Mouse (Mus musculus) megakaryocyte-erythroid progenitor cell, adult 5 weeks (primary cell): Measurements from ENCODE around the gene Tmem221. TPM values are rescaled to one million over a fixed set of nuclear protein-coding genes. Genes with fewer than 3 reads are reported as not detected.

ENCODE experiments used
- polyA plus RNA-seq: library from polyadenylated mRNA; stranded (reverse); fragments of >175 nt; gene quantifications from 2 replicates; pipeline ENCODE4 v1.2.3, GENCODE M21; 2012

Tmem221 gene
- polyA plus RNA-seq, result 0.32 and 0.37 TPM in 2 replicates

DNA sequence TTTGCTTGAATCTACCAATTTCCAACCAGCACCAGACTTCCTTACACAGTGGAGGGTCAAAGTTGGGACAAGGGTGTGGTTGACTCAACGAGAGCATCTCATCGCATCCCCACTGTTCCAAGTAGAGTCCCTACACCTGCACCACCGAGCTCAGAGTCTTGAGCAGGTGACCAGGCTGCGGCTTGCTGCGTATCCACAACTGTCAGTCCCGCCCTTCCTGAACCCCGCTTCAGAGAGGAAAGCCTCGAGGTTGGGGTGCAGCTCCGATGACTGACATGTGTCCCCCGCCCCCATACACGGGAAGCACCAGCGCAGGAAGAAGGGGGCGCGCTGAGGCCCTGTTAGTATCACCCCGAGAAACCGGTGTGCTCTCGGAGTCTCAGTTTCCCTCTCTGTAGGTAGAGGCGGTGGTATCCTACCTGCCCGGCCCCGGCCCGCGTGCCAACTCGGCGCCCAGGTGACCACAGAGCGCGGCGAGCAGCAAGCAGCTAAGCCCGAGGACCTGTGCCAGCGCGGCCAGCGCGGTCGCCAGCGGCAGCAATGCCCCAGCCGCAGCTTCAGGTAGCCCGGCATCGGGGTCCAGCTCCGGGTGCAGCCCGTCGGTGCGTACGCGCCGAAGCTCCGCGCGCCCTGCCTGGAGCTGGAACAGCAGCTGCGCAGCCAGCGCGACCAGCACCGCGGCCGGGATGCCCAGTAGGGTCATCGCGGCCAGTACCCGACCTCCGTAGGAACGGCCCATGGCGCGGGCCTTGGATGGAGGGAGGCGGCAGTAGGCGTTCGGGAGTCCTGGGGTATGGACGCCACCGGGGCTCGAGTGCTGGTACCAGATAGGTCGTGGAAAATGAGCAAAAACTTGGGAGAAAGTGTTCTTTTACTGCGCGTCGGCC is at the start of gene Tmem221:
Gene Tmem221 (minus strand): TSS at position 801 of the 887 bp plus-strand sequence.

DNA sequence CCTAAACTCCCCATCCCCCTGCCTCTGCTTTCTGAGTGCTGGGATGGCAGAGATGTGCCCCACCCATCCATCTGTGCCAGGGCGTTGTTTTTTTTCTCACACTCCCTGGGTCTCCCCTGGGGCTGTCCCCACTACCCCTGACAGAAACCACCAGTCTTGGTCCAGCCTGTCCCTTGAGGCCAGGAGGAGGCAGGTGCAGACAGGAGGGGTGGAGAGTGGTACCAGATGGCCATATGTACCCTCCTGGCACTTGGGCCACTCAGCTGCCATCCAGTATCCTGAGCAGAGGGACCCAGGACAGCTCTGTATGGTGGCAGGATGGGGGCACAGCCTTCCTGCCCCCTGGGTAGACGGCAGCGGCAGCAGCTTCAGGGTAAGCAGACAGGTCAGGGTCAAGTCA is 38.8 kb upstream of the Tmem221 start, which contains the start of gene Fam129c:
Gene Fam129c (plus strand): TSS at position 198 of the 400 bp plus-strand sequence.

DNA sequence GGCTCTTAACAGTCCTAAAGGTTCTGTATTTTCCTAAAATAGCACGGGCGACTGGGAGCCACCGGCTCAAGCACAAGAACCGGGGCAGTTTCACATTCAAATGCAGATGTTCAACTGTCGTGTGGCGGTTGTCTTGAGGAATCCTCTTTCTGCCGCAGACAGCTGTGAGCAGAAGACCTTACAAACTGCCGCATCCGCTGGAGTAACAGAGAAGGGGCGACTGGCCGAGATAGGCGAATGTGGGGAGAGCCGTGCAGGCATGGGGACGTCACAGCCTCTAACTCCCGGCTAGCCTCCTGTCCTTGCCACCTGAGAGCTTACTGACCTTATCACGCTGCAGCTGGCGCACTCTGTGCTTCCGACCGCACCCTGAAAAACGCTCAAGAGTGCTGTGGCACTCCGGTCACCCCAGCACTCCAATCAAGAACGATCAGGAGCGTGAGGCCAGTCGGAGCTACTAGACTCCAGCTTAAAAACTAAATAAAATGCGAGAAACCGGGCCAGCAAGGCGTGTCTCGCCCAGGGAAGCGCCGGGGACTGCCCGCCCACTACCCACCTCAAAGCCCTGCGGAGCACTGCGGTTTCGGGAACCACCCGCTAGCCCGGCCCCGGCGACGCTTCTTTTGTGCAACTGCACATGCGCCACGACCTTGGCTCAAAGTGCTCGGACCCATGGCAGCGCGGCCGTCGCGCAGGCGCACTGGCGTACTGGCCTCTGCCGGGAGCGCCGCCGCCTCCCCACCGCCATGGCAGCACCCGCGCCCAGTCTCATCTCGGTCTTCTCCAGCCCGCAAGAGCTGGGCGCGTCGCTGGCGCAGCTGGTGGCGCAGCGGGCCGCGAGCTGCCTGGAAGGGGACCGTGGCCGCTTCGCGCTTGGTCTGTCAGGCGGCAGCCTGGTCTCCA is 33.1 kb upstream of the Tmem221 start, which contains the start of gene Pgls:
Gene Pgls (plus strand): TSS at position 706 of the 903 bp plus-strand sequence.

DNA sequence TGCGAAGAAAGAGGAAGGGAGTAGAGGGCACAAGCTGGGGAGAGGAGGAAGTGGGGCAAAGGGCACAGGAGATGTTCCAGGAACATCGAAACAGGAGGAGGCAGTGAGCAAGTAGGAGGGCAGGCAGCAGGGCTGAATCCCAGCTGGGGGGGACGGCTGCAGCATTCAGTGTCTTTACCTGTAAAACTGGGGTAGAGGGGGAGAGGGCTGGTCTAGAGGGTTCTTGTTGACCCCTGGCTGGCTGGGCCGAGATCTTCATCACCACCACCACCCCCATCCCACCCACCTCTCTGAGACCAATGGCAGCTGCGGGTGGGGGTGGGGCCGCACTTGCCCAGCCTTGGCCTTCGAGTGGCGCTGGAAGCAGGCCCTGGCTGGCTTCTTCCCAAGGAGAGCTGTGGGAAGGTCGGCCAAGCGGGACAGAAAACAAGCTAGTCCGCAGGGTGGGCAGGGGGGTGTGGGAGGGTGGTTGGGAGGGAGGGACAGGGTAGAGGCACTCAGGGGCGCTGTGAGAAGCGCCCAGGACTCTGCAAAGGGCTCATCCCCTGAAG is 9.8 kb upstream of the Tmem221 start, which contains the start of gene Slc27a1:
Gene Slc27a1 (plus strand): TSS at position 496 of the 551 bp plus-strand sequence.

DNA sequence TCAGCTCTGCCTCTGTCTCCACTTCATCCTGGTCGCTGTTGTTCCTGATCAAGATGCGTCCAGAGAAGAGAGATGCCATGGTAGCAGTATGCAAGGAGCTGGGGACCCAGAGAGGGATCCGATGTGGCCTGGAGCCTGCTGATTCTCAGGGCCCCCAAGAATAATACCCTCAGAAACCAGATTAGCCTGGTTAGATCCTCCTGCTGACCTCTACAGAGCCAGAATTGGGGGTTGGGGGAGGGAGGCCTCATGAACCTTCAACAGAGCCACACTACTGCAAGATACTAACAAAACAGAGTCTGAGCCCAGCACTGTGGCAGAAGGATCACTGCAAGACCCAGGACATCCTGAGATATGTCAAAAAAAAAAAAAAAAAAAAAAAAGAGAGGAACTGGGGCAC is 7.8 kb upstream of the Tmem221 start, which contains the start of gene Nxnl1:
Gene Nxnl1 (minus strand): TSS at position 101 of the 400 bp plus-strand sequence.

DNA sequence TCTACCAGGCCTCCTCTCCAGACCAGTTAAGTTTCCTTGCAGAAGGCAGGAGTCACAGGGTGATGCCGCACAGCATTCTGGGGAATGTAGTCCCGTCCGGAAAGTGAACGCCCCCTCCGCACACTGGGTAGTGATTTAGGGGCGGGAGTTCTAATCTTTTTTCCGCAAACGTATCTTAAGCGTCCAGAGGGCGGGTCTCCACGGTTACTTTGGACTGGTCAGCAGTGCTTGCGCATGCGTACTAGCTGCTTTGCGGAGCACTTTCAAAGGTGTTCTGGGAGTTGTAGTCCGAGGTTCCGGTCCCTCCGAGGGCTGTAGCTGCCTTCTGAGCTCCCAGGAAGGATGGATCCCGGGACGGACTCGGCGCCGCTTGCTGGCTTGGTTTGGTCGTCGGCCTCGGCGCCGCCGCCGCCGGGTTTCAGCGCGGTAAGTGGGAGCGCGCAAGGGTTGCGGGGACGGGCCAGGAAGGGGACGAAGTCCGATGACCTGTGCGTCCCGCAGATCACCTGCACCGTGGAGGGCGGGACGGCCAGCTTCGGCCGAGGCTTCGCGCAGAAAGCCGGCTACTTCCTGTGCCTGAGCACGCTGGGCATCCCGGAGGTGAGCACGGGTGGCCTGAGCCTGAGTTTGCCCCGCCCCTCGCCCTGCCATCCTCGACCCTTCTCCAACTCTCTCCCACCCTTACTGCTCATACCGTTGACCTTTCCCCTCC is 15.9 kb downstream of the Tmem221 start, which contains the start of gene Mvb12a:
Gene Mvb12a (plus strand): TSS at position 291 of the 712 bp plus-strand sequence.

DNA sequence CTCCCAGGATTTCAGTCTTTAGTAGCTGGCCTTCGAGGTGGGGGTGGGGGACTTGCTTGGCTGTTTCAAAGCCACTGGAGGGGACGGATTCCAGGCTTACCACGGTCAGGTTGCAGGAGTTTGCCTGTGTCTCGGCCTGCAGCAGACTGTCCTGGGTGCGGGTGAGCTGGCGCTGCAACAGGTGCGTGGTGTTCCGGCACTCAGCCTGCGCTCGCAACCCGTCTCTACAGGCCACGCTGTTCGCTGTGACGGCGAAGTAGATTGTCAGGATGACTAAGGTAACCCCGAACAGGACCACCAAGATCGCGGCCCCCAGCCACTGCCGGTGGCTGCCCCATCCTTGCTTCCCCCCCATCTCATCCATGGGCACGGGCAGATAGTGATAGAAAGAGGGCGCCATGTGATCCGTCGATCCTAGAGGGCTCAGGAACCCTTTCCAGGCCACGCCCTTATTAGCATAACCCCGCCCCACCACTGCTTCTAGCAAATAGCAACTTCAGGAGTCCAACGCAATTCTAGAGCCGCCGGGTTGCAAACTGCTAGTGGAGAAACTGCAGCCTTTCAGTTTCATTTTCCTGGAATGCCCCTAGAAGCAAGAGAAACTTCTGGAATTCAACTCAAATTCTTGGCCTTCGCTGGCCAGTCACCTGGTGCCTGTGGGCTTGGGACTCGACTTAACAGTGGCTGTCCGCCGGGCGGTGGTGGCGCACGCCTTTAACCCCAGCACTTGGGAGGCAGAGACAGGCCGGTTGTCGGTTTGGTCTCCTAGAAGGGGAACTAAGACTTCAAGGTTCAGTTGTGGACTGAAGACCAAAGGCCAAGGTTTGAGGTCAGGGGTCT is 21.4 kb downstream of the Tmem221 start, which contains the start of gene Bst2:
Gene Bst2 (minus strand): TSS at position 429 of the 840 bp plus-strand sequence.

DNA sequence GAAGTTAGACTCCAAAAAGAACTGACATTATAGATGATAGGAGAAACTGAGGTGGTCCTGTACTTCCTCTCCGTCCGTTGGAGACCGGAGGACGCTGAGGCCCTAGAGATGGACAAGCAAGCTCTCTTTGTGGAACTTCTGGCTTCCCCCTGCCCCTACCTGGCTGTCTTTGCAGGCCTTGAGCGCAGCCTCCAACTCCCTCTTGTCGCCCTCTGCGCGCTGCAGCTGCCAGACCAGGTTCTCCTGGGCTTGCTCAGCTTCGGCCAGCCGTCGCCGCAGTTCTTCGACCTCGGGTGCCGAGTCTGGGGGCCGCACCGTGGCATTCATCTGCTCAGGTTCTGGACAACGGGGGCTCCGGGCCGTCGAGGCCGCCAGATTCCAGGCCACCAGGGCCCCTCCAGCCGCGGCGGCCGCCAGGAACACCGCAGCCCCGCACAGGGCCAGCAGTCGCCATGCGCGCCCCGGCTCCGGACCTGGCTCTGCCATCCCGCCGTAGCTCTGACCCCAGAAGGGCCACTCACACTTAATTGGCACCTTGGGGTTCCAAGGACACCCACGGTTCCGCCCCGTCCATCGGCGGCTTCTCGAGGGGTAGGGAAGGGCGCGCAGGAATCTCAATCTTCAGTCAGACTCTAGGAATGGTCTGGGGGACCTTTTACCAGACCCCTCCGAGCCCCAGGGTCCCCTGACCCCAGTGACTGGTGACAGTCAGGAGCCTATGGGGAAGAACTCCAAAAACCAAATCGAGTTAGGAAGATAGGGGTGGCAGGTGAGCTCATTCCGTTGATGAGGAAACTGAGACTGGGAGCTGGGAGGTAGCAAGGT is 33.2 kb downstream of the Tmem221 start, which contains the start of gene Ccdc194:
Gene Ccdc194 (minus strand): TSS at position 486 of the 825 bp plus-strand sequence.

DNA sequence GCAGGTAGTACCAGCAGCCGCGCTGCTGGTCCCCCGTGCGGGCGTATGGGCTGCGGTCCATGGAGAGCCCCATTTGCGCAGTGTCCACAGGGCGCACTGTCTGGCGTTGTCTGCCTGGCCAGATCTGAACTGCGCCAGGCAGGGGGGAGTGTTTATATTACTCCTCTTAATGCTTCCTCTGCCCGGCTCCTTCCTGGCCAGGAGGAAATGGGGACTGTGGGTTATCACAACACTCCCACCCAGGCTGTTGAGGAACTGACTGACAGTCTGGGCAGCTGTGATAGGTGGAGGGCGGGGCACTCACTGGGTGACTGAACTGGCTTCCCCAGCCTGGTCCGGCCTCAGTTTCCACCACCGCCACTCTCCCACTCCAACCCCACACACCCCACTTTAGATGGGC is 47.0 kb downstream of the Tmem221 start, which contains the start of gene Plvap:
Gene Plvap (minus strand): TSS at position 109 of the 400 bp plus-strand sequence.

Other genes starting within 250 kb of the Tmem221 start
- 291 and 315 TPM in 2 replicates for gene Use1, start 192.0 kb downstream of the Tmem221 start, polyA plus RNA-seq
- gene Ocel1, start 187.6 kb downstream of the Tmem221 start, polyA plus RNA-seq, result 24.1 and 32.7 TPM in 2 replicates
- gene Nr2f6, start 176.9 kb downstream of the Tmem221 start, polyA plus RNA-seq, result 25.0 and 27.3 TPM in 2 replicates
- gene Ushbp1, start 163.1 kb downstream of the Tmem221 start, polyA plus RNA-seq, result not detected in 2 replicates
- 134 and 147 TPM in 2 replicates for gene Babam1, start 162.0 kb downstream of the Tmem221 start, polyA plus RNA-seq
- gene Ankle1, start 152.9 kb downstream of the Tmem221 start, polyA plus RNA-seq, result 25.9 and 26.0 TPM in 2 replicates
- 39.6 and 48.5 TPM in 2 replicates for gene Abhd8, start 95.2 kb downstream of the Tmem221 start, polyA plus RNA-seq
- 195 and 205 TPM in 2 replicates for gene Mrpl34, start 93.9 kb downstream of the Tmem221 start, polyA plus RNA-seq
- gene Dda1, start 89.7 kb downstream of the Tmem221 start, polyA plus RNA-seq, result 224 and 225 TPM in 2 replicates
- gene Ano8, start 72.9 kb downstream of the Tmem221 start, polyA plus RNA-seq, result 10.6 and 17.2 TPM in 2 replicates
- gene Gtpbp3, start 70.8 kb downstream of the Tmem221 start, polyA plus RNA-seq, result 34.8 and 36.4 TPM in 2 replicates
- gene Plvap, start 47.1 kb downstream of the Tmem221 start, polyA plus RNA-seq, result 12.9 and 16.5 TPM in 2 replicates
- gene Ccdc194, start 33.2 kb downstream of the Tmem221 start, polyA plus RNA-seq, result not detected in 2 replicates
- 250 and 257 TPM in 2 replicates for gene Bst2, start 21.4 kb downstream of the Tmem221 start, polyA plus RNA-seq
- gene Mvb12a, start 15.9 kb downstream of the Tmem221 start, polyA plus RNA-seq, result 174 and 201 TPM in 2 replicates
- not detected in 2 replicates for gene Nxnl1, start 7.7 kb upstream of the Tmem221 start, polyA plus RNA-seq
- 12.6 and 18.3 TPM in 2 replicates for gene Slc27a1, start 10.0 kb upstream of the Tmem221 start, polyA plus RNA-seq
- gene Pgls, start 33.3 kb upstream of the Tmem221 start, polyA plus RNA-seq, result 408 and 426 TPM in 2 replicates
- gene Fam129c, start 38.8 kb upstream of the Tmem221 start, polyA plus RNA-seq, result 14.0 and 18.2 TPM in 2 replicates
- gene Colgalt1, start 52.1 kb upstream of the Tmem221 start, polyA plus RNA-seq, result 59.2 and 64.3 TPM in 2 replicates
- 0.64 and 1.7 TPM in 2 replicates for gene Unc13a, start 112.9 kb upstream of the Tmem221 start, polyA plus RNA-seq
- 93.6 and 114 TPM in 2 replicates for gene Jak3, start 117.4 kb upstream of the Tmem221 start, polyA plus RNA-seq
- gene Insl3, start 130.3 kb upstream of the Tmem221 start, polyA plus RNA-seq, result 49.6 and 68.7 TPM in 2 replicates
- gene B3gnt3, start 142.9 kb upstream of the Tmem221 start, polyA plus RNA-seq, result 0.76 and 1.4 TPM in 2 replicates
- gene Fcho1, start 166.8 kb upstream of the Tmem221 start, polyA plus RNA-seq, result 421 and 422 TPM in 2 replicates